Mouse (Mus musculus) testis, adult 2 months (tissue): Measurements from ENCODE around the gene Gm11555. TPM values are rescaled to one million over a fixed set of nuclear protein-coding genes. Genes with fewer than 3 reads are reported as not detected.
"Not testable (repeated sequence)": the region's sequence is repeated elsewhere in the genome, so short reads cannot be mapped to it uniquely, and the experiment has no call there.

Experiments
- H3K27ac ChIP-seq: fragments of 200-500 bp; 2 replicates; pipeline ENCODE4 v1.5.1; 2012; ENCODE audit warnings: low read depth, low read length; ENCODE audit not compliant: control insufficient read depth, insufficient read depth
- H3K27me3 ChIP-seq: fragments of 200-500 bp; 2 replicates; pipeline ENCODE4 v1.6.1; 2012; ENCODE audit warnings: mild to moderate bottlenecking, low read length, moderate library complexity; ENCODE audit not compliant: control insufficient read depth, insufficient read depth
- H3K36me3 ChIP-seq: fragments of 200-500 bp; 2 replicates; pipeline ENCODE4 v1.6.1; 2012; ENCODE audit warnings: mild to moderate bottlenecking, low read length; ENCODE audit not compliant: control insufficient read depth, insufficient read depth
- H3K4me1 ChIP-seq: fragments of 200-500 bp; 2 replicates; pipeline ENCODE4 v1.6.1; 2012; ENCODE audit warnings: low read length; ENCODE audit not compliant: control insufficient read depth, insufficient read depth
- H3K4me3 ChIP-seq: fragments of 200-500 bp; 2 replicates; pipeline ENCODE4 v1.5.1; 2012; ENCODE audit warnings: low read depth, mild to moderate bottlenecking, low read length, moderate library complexity, mixed read lengths; ENCODE audit not compliant: control insufficient read depth
- CTCF ChIP-seq: fragments of 200-500 bp; IDR thresholded peaks from 2 replicates; pipeline ENCODE4 v1.5.1; 2012; ENCODE audit warnings: low read depth, mild to moderate bottlenecking, inconsistent platforms, low read length, moderate library complexity; ENCODE audit not compliant: control insufficient read depth, insufficient read depth, insufficient replicate concordance
- POLR2A ChIP-seq: fragments of 200-500 bp; IDR thresholded peaks from 2 replicates; pipeline ENCODE4 v1.6.1; 2012; ENCODE audit warnings: low read depth, mild to moderate bottlenecking, inconsistent platforms, low read length, moderate library complexity; ENCODE audit not compliant: control insufficient read depth
- polyA plus RNA-seq: library from polyadenylated mRNA; depleted of rRNA; stranded (reverse); fragments of >200 nt; gene quantifications from 2 replicates; pipeline ENCODE4 v1.2.3, GENCODE M21; 2012; rRNA removed

Gm11555 gene
- polyA plus RNA-seq, 1 experiment: not detected

GRCm38 (mm10) chr11:99630890-99631289 lies 19.1 kb downstream of the Gm11555 start:
- Histone ChIP-seq H3K4me3 (no peak overlapping the region), H3K27me3 (no peaks in the 10 kb centered on the region), H3K27ac (no peak overlapping the region), H3K36me3 (no peaks in the 10 kb centered on the region), H3K4me1 (no peaks in the 10 kb centered on the region)
- TF ChIP-seq POLR2A (no peak), CTCF (no peak)

GRCm38 (mm10) chr11:99628138-99628537 lies 21.9 kb downstream of the Gm11555 start, which contains the start of gene Krtap4-1:
Krtap4-1 (minus strand) TSS chr11:99628238.
- Histone ChIP-seq H3K4me3 (no peak within 1 kb of the TSS), H3K4me1 (no peaks in the 10 kb centered on the region), H3K36me3 (no peaks in the 10 kb centered on the region), H3K27me3 (no peaks in the 10 kb centered on the region), H3K27ac (no peak within 1 kb of the TSS)
- TF ChIP-seq CTCF: no peak
- TF ChIP-seq POLR2A: no peak

DNA sequence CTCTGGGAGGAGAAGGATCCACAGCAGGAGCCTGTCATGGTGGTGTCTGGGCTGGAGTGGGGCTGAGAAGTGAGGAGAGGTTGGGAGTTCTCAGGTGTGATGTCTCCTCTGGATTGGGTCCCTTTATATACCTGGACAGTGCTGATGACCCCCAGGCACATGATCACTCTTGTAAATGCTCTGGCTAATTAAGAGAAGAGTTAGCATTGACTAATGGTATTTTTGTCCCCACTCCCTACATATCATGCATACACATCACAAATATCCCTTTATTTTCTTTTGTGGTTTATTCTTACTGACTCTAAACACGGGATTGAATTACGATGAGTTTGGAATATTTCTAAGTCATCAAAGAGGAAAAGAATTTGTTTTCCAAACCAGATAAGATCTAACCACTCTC lies 29.7 kb downstream of the Gm11555 start, which contains the start of gene Gm11562:
TSS of gene Gm11562 (minus strand) at position 101 of the 400 bp plus-strand sequence.
- TF ChIP-seq CTCF (no peak), POLR2A (no peak)
- Histone ChIP-seq H3K4me3 (no peak within 1 kb of the TSS), H3K4me1 (no peaks in the 10 kb centered on the region), H3K27ac (no peak within 1 kb of the TSS), H3K36me3 (no peaks in the 10 kb centered on the region), H3K27me3 (no peaks in the 10 kb centered on the region)

GRCm38 (mm10) chr11:99614796-99615363 lies 35.2 kb downstream of the Gm11555 start, which contains the start of gene Krtap2-4:
Krtap2-4 (minus strand) TSS chr11:99614846.
- no peaks in the 10 kb centered on the region for H3K27me3 ChIP-seq
- no peak for TF ChIP-seq POLR2A
- no peaks in the 10 kb centered on the region for H3K4me1 ChIP-seq
- no peak within 1 kb of the TSS for H3K4me3 ChIP-seq
- H3K27ac ChIP-seq: no peak within 1 kb of the TSS
- H3K36me3 ChIP-seq: no peaks in the 10 kb centered on the region

- H3K4me3 ChIP-seq, H3K27ac ChIP-seq, H3K27me3 ChIP-seq, H3K36me3 ChIP-seq, H3K4me1 ChIP-seq: not testable (repeated sequence)
Measured at GRCm38 (mm10) chr11:99610089-99610488, 39.9 kb downstream of the Gm11555 start, which contains the start of gene Gm11937. Gm11937 (minus strand) TSS chr11:99610189.

DNA sequence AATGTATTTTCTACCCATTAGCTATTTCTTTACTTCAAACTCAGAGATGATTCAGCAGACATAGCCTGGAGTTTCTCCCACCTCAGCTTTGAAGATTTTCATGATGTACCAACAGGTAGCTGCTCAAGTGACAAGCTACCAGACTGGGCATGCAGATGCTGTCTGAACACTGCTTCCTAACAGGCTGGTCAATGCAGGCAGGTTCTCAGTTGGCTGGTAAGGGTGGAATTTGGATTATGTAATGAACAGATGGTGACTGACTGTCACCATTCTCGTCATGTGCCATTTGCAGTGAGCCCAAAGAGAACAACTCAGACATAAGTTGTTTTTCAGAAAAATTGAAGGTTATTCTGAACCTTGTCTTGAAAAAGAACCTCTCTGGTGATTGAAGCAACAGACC lies 40.9 kb downstream of the Gm11555 start:
- no peak overlapping the region for H3K4me3 ChIP-seq
- no peak overlapping the region for H3K27ac ChIP-seq
- no peaks in the 10 kb centered on the region for H3K27me3 ChIP-seq
- no peaks in the 10 kb centered on the region for H3K4me1 ChIP-seq
- H3K36me3 ChIP-seq: no peaks in the 10 kb centered on the region
- TF ChIP-seq POLR2A (no peak), CTCF (no peak)

DNA sequence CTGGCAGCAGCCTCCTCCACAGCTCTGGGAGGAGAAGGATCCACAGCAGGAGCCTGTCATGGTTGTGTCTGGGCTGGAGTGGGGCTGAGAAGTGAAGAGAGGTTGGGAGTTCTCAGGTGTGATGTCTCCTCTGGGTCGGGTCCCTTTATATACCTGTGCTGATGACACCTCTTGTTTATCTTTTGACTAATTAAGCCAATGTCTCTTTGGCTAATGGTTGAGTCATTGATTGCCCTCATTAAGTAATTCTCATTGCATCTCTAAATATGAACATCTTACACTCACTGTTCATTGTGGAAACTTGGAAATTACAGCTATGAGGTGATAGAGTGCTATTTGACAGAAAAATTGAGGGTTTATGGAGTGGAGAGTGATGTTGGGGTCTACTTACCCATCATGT lies 46.8 kb downstream of the Gm11555 start, which contains the start of gene Gm11938:
TSS of gene Gm11938 (minus strand) at position 101 of the 400 bp plus-strand sequence.
- H3K27me3 ChIP-seq, H3K27ac ChIP-seq, H3K4me1 ChIP-seq, H3K4me3 ChIP-seq, H3K36me3 ChIP-seq: not testable (repeated sequence)

Other genes with a start within 250 kb of the Gm11555 start
- 0.07 TPM in 1 of 2 replicates, not detected in the other for gene Krt12, start 228.0 kb downstream of the Gm11555 start, polyA plus RNA-seq
- 0.06 and 0.14 TPM in 2 replicates for gene Krt20, start 212.1 kb downstream of the Gm11555 start, polyA plus RNA-seq
- 0.24 and 0.53 TPM in 2 replicates for gene Krt23, start 157.1 kb downstream of the Gm11555 start, polyA plus RNA-seq
- gene Krt39, start 128.9 kb downstream of the Gm11555 start, polyA plus RNA-seq: 0.22 and 0.26 TPM in 2 replicates
- not detected in 2 replicates for gene Krt40, start 107.1 kb downstream of the Gm11555 start, polyA plus RNA-seq
- gene Krtap3-3, start 99.4 kb downstream of the Gm11555 start, polyA plus RNA-seq: not detected in 2 replicates
- not detected in 2 replicates for gene Krtap3-2, start 93.4 kb downstream of the Gm11555 start, polyA plus RNA-seq
- not detected in 2 replicates for gene Gm11939, start 90.8 kb downstream of the Gm11555 start, polyA plus RNA-seq
- gene Krtap3-1, start 83.6 kb downstream of the Gm11555 start, polyA plus RNA-seq: 0.48 TPM in 1 of 2 replicates, not detected in the other
- gene Krtap1-5, start 69.2 kb downstream of the Gm11555 start, polyA plus RNA-seq: not detected in 2 replicates
- not detected in 2 replicates for gene Krtap1-4, start 66.6 kb downstream of the Gm11555 start, polyA plus RNA-seq
- gene Krtap1-3, start 58.9 kb downstream of the Gm11555 start, polyA plus RNA-seq: 0.12 TPM in 1 of 2 replicates, not detected in the other
- gene Krtap9-3, start 52.1 kb downstream of the Gm11555 start, polyA plus RNA-seq: not detected in 2 replicates
- gene Gm11938, start 46.9 kb downstream of the Gm11555 start, polyA plus RNA-seq: not detected in 2 replicates
- not detected in 2 replicates for gene Gm11937, start 40.0 kb downstream of the Gm11555 start, polyA plus RNA-seq
- gene Krtap2-4, start 35.4 kb downstream of the Gm11555 start, polyA plus RNA-seq: 0.13 and 0.26 TPM in 2 replicates
- gene Gm11562, start 29.8 kb downstream of the Gm11555 start, polyA plus RNA-seq: not detected in 2 replicates
- not detected in 2 replicates for gene Krtap4-1, start 22.0 kb downstream of the Gm11555 start, polyA plus RNA-seq
- gene Krtap4-2, start 15.2 kb downstream of the Gm11555 start, polyA plus RNA-seq: not detected in 2 replicates
- not detected in 2 replicates for gene Krtap4-7, start 6.1 kb downstream of the Gm11555 start, polyA plus RNA-seq
- not detected in 2 replicates for gene Gm11563, start 8.7 kb upstream of the Gm11555 start, polyA plus RNA-seq
- 0.15 TPM in 1 of 2 replicates, not detected in the other for gene Krtap4-6, start 15.7 kb upstream of the Gm11555 start, polyA plus RNA-seq
- gene Gm14190, start 40.5 kb upstream of the Gm11555 start, polyA plus RNA-seq: not detected in 2 replicates
- gene Gm14180, start 84.1 kb upstream of the Gm11555 start, polyA plus RNA-seq: not detected in 2 replicates
- not detected in 2 replicates for gene Gm11595, start 122.7 kb upstream of the Gm11555 start, polyA plus RNA-seq
- not detected in 2 replicates for gene Krtap4-8, start 130.5 kb upstream of the Gm11555 start, polyA plus RNA-seq
- not detected in 2 replicates for gene Krtap4-9, start 135.0 kb upstream of the Gm11555 start, polyA plus RNA-seq
- not detected in 2 replicates for gene Gm11596, start 143.2 kb upstream of the Gm11555 start, polyA plus RNA-seq
- not detected in 2 replicates for gene Gm11569, start 148.7 kb upstream of the Gm11555 start, polyA plus RNA-seq
- gene Gm11554, start 154.2 kb upstream of the Gm11555 start, polyA plus RNA-seq: not detected in 2 replicates
- gene Krtap4-13, start 159.7 kb upstream of the Gm11555 start, polyA plus RNA-seq: 0.14 and 0.28 TPM in 2 replicates
- gene Gm11564, start 165.4 kb upstream of the Gm11555 start, polyA plus RNA-seq: 0.22 and 0.34 TPM in 2 replicates
- not detected in 2 replicates for gene 2300003K06Rik, start 187.8 kb upstream of the Gm11555 start, polyA plus RNA-seq
- not detected in 2 replicates for gene Krtap4-16, start 201.4 kb upstream of the Gm11555 start, polyA plus RNA-seq
- not detected in 2 replicates for gene Gm11568, start 207.7 kb upstream of the Gm11555 start, polyA plus RNA-seq
- gene Gm11559, start 214.2 kb upstream of the Gm11555 start, polyA plus RNA-seq: not detected in 2 replicates
- gene Krtap9-1, start 223.2 kb upstream of the Gm11555 start, polyA plus RNA-seq: not detected in 2 replicates
- gene Gm11567, start 229.0 kb upstream of the Gm11555 start, polyA plus RNA-seq: not detected in 2 replicates